Mouse (Mus musculus) ES-Bruce4 (cell line): ENCODE measurements at regions not wholly inside any gene's neighbourhood (a gene's known extent, or its start where the extent isn't known, plus 50 kb on each side); places are given as distances from the start of the nearest gene placed in this dataset.

Experiments
- H3K27ac ChIP-seq: 2 replicates; pipeline ENCODE4 v1.5.1; 2012; ENCODE audit warnings: low read length, inconsistent platforms; ENCODE audit not compliant: insufficient read depth
- H3K27me3 ChIP-seq: 2 replicates; pipeline ENCODE4 v1.6.1; 2012; ENCODE audit warnings: mild to moderate bottlenecking, low read length, inconsistent platforms; ENCODE audit not compliant: control insufficient read depth, poor library complexity, insufficient read depth, severe bottlenecking
- H3K36me3 ChIP-seq: 2 replicates; pipeline ENCODE4 v1.6.1; 2012; ENCODE audit warnings: inconsistent platforms, mild to moderate bottlenecking, low read length, moderate library complexity; ENCODE audit not compliant: control insufficient read depth, poor library complexity, insufficient read depth, severe bottlenecking
- H3K4me1 ChIP-seq: one replicate; pipeline ENCODE4 v1.8.1; 2011; ENCODE audit warnings: low read length; ENCODE audit not compliant: control insufficient read depth, insufficient read depth
- H3K4me3 ChIP-seq: 2 replicates; pipeline ENCODE4 v1.5.1; 2011; ENCODE audit warnings: low read depth, mild to moderate bottlenecking, low read length
- H3K9ac ChIP-seq: 2 replicates; pipeline ENCODE4 v1.6.1; 2012; ENCODE audit warnings: low read depth, mild to moderate bottlenecking, inconsistent platforms; ENCODE audit not compliant: poor library complexity, severe bottlenecking
- H3K9me3 ChIP-seq: replicated peaks from 2 replicates; pipeline ENCODE4 v1.6.1; 2012; ENCODE audit warnings: mild to moderate bottlenecking, low read length, inconsistent platforms; ENCODE audit not compliant: control insufficient read depth, poor library complexity, insufficient read depth, severe bottlenecking
- CTCF ChIP-seq: IDR thresholded peaks from one replicate; pipeline ENCODE4 v1.8.1; 2011; ENCODE audit warnings: low read depth, low read length
- EP300 ChIP-seq: IDR thresholded peaks from 2 replicates; pipeline ENCODE4 v1.6.1; 2011; ENCODE audit warnings: low read depth, low read length; ENCODE audit not compliant: insufficient read depth
- POLR2A ChIP-seq: IDR thresholded peaks from one replicate; pipeline ENCODE4 v1.8.1; 2011; ENCODE audit warnings: low read length; ENCODE audit not compliant: insufficient read depth

DNA sequence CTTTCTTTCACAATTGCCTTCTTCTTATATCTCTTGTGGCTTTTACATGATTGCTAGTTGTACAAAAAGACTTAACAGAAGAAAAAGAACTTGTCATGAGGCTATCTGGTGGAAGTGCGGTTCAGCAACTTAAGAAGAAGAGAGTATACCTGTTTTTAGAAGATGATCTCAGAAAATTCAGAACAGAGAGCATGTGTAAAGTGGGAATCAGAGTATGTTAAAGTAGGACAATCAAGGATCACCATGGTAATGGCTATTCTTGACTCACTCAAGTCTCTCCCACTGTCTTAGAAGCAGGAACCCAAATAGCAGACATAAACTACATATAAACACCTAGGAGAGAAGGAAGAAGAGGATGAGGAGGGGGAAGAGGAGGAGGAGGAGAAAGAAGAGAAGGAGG, 857.9 kb upstream of the Nr2f1 start:
- Histone ChIP-seq H3K27ac (no peak overlapping the region), H3K36me3 (no peaks in the 10 kb centered on the region), H3K9me3 (no peaks in the 10 kb centered on the region), H3K4me3 (no peak overlapping the region), H3K27me3 (no peaks in the 10 kb centered on the region), H3K4me1 (no peaks in the 10 kb centered on the region), H3K9ac (no peak overlapping the region)
- TF ChIP-seq CTCF (no peak), EP300 (no peak), POLR2A (no peak)

DNA sequence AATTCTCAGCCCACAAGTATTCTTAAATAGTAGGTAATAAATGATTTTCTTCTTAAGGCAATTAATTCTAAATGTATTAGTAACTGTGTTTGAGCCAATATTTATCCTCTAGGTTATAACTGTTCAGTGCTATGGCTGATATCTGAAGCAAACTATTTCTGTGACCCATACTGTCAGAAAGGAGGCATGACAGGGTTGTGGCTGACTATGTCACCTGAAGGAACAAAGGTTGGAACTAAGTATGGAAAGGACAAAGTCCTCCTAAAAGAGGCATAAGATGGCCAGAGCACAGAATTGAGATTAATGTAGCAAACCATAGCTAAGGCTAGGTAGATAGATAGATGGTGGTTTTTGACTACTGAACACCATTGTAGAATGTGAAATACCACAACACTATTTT, 854.9 kb upstream of the Nr2f1 start:
- Histone ChIP-seq H3K27me3 (no peaks in the 10 kb centered on the region), H3K9me3 (no peaks in the 10 kb centered on the region), H3K4me3 (no peak overlapping the region), H3K27ac (no peak overlapping the region), H3K9ac (no peak overlapping the region), H3K36me3 (no peaks in the 10 kb centered on the region), H3K4me1 (no peaks in the 10 kb centered on the region)
- TF ChIP-seq POLR2A (no peak), CTCF (no peak), EP300 (no peak)

DNA sequence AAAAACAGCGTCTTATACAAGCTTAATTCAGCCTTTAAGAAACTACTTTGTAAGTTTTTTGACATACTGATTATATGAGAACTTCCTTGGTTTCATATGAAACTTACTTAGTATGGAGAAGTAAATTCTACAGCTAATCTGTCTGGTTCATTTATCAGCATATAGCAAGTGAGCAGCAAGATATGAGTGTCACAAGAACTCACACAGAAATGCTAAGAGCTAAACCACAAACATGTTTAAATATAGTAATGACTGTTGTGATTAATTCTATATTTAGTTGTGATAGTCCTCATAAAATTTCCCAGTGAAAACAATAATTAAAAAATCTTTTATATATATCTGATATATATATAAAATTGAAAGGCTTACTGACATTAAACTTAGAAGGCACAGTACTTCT, 853.9 kb upstream of the Nr2f1 start:
- TF ChIP-seq POLR2A, result no peak
- no peak for TF ChIP-seq EP300
- TF ChIP-seq CTCF, result no peak
- H3K9me3 ChIP-seq, result no peaks in the 10 kb centered on the region
- H3K27ac ChIP-seq, result no peak overlapping the region
- no peak overlapping the region for H3K4me3 ChIP-seq
- H3K27me3 ChIP-seq, result no peaks in the 10 kb centered on the region
- no peaks in the 10 kb centered on the region for H3K4me1 ChIP-seq
- no peaks in the 10 kb centered on the region for H3K36me3 ChIP-seq
- H3K9ac ChIP-seq, result no peak overlapping the region

GRCm38 (mm10) chr13:79047240-79047639, 847.7 kb upstream of the Nr2f1 start:
- H3K4me3 ChIP-seq, result no peak overlapping the region
- no peaks in the 10 kb centered on the region for H3K36me3 ChIP-seq
- no peaks in the 10 kb centered on the region for H3K4me1 ChIP-seq
- no peaks in the 10 kb centered on the region for H3K27me3 ChIP-seq
- H3K27ac ChIP-seq, result no peak overlapping the region
- H3K9ac ChIP-seq, result no peak overlapping the region
- H3K9me3 ChIP-seq, result no peaks in the 10 kb centered on the region
- TF ChIP-seq EP300 (no peak), CTCF (no peak), POLR2A (no peak)

DNA sequence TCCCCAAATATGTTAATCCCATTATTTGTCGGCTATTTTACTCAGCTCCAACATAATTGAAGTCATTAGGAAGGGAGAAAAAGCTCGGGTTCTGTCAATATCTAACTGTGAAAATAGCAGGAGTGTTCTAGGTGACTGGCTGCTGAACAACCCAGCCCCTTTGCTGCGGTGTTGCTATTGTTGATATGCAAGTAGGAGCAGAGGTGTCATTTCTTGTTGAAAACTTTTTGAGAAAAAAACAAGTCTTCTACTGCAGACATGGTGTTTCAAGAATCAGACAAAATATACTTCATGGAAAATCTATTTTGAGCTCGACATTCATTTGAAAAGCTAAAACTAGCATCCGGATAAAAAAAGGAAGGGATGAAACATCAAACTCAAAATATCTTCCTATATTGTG, 845.1 kb upstream of the Nr2f1 start:
- no peaks in the 10 kb centered on the region for H3K36me3 ChIP-seq

GRCm38 (mm10) chr13:79037883-79038282, 838.3 kb upstream of the Nr2f1 start:
- no peak overlapping the region for H3K9ac ChIP-seq
- no peak overlapping the region for H3K4me3 ChIP-seq
- TF ChIP-seq CTCF (no peak), POLR2A (no peak), EP300 (no peak)
- H3K4me1 ChIP-seq, result no peaks in the 10 kb centered on the region
- H3K27me3 ChIP-seq, result no peaks in the 10 kb centered on the region; the same call in 1 of the 2 replicates
- no peak overlapping the region for H3K27ac ChIP-seq
- H3K36me3 ChIP-seq, result no peaks in the 10 kb centered on the region
- H3K9me3 ChIP-seq, result no peaks in the 10 kb centered on the region

More for the DNA sequence above, 845.1 kb upstream of the Nr2f1 start:
- Histone ChIP-seq H3K9ac (no peak overlapping the region), H3K27ac (no peak overlapping the region), H3K27me3 (no peaks in the 10 kb centered on the region; the same call in 1 of the 2 replicates), H3K4me3 (no peak overlapping the region), H3K9me3 (no peaks in the 10 kb centered on the region), H3K4me1 (no peaks in the 10 kb centered on the region)
- TF ChIP-seq CTCF (no peak), POLR2A (no peak), EP300 (no peak)
